Comparison of ENCODE assay signal across 25 mouse cellular contexts in genomic region chr2:58783526-58783925, GRCm38 (mm10).
DNase-seq lines count a peak whose midpoint lies in the region; ATAC-seq lines count a peak whose summit lies in the region.
"Had no signal": no experiment of that assay in that cellular context is flagged by ENCODE, and none has a peak within 500 bp of the region (broad histone marks: within the 10 kb centered on the region; RNA-seq: fewer than 3 reads in every experiment).

No protein-coding gene starts in this region.

- peak; percentile 88 for ATAC-seq in cerebellum, adult (ENCODE audit: insufficient number of reproducible peaks, low FRiP score, low TSS enrichment)
- ATAC-seq in midbrain, embryonic 11.5 days (ENCODE audit: low FRiP score) = no peak
- ATAC-seq: activated CD4-positive, CD25-positive, alpha-beta regulatory T cell, adult 4 months; forebrain, embryonic 13.5 days; intestine, postnatal 0 days; lung, postnatal 0 days had no signal

- WGBS in midbrain, embryonic 11.5 days = 81% methylated on average over 1 of the region's 1 CpGs
- WGBS in midbrain, embryonic 10.5 days = 83% methylated on average over 1 of the region's 1 CpGs

- no peak overlapping the region for H3K4me2 ChIP-seq in midbrain, embryonic 11.5 days
- H3K4me2 ChIP-seq: embryonic facial prominence, embryonic 15.5 days; forebrain, embryonic 13.5 days; heart, embryonic 12.5 days; hindbrain, embryonic 13.5 days had no signal

- no peaks in the 10 kb centered on the region for H3K9me3 ChIP-seq in midbrain, embryonic 11.5 days (ENCODE audit: control insufficient read depth, low read length)
- no peaks in the 10 kb centered on the region for H3K9me3 ChIP-seq in midbrain, embryonic 10.5 days (replicated peaks)
- H3K9me3 ChIP-seq: embryonic facial prominence, embryonic 10.5 days; embryonic facial prominence, embryonic 15.5 days; forebrain, embryonic 13.5 days; heart, embryonic 12.5 days; hindbrain, embryonic 13.5 days had no signal

- H3K27me3 ChIP-seq in midbrain, embryonic 11.5 days (ENCODE audit: control insufficient read depth, insufficient read depth, low read length) = no peaks in the 10 kb centered on the region
- no peaks in the 10 kb centered on the region for H3K27me3 ChIP-seq in midbrain, embryonic 10.5 days (ENCODE audit: low read depth, poor library complexity, severe bottlenecking)
- H3K27me3 ChIP-seq: CH12.LX; embryonic facial prominence, embryonic 15.5 days; forebrain, embryonic 13.5 days; heart, embryonic 12.5 days; hindbrain, embryonic 13.5 days had no signal

- H3K9ac ChIP-seq in midbrain, embryonic 11.5 days (ENCODE audit: low read length) = no peak overlapping the region
- H3K9ac ChIP-seq: embryonic facial prominence, embryonic 15.5 days; forebrain, embryonic 13.5 days; heart, embryonic 12.5 days; hindbrain, embryonic 13.5 days had no signal

- no peak for DNase-seq in cerebellum, postnatal 4 days (ENCODE audit: low spot score in 2 of 2)
- DNase-seq in midbrain, embryonic 11.5 days (ENCODE audit: low spot score, missing footprints) = peak; percentile 26
- no peak for DNase-seq in midbrain, embryonic 10.5 days (ENCODE audit: low spot score)
- DNase-seq in cerebellum, adult 8-10 months = peak; percentile 78
- DNase-seq in cerebellum, postnatal 25 days = peak; percentile 72 to 81
- no peak for DNase-seq in urinary bladder, adult 18-20 months (ENCODE audit: low spot score in 2 of 2)
- DNase-seq in heart, adult 9 months (ENCODE audit: low spot score in 2 of 2) = no peak
- DNase-seq: adrenal gland, adult 2 months; gastrocnemius, postnatal 25 days; heart, adult 11 months; heart, postnatal 4 days; kidney, adult 9 months; kidney, postnatal 10 days; layer of hippocampus, adult 9-11 months; liver had no signal

- no peaks in the 10 kb centered on the region; the same call in 1 of the 2 replicates for H3K4me1 ChIP-seq in midbrain, embryonic 11.5 days (ENCODE audit: control insufficient read depth, insufficient read depth, low read length)
- peaks cover 10% of the 10 kb centered on the region for H3K4me1 ChIP-seq in midbrain, embryonic 10.5 days
- H3K4me1 ChIP-seq: hindbrain, embryonic 13.5 days had no signal

- no peak overlapping the region for H3K27ac ChIP-seq in midbrain, embryonic 11.5 days (ENCODE audit: low read depth, low read length)
- no peak overlapping the region for H3K27ac ChIP-seq in midbrain, embryonic 10.5 days (replicated peaks)
- H3K27ac ChIP-seq: embryonic facial prominence, embryonic 10.5 days; embryonic facial prominence, embryonic 15.5 days; forebrain, embryonic 13.5 days; hindbrain, embryonic 13.5 days had no signal

- no peak overlapping the region for H3K4me3 ChIP-seq in midbrain, embryonic 11.5 days (ENCODE audit: low read depth, low read length)
- no peak overlapping the region for H3K4me3 ChIP-seq in midbrain, embryonic 10.5 days
- H3K4me3 ChIP-seq: embryonic facial prominence, embryonic 10.5 days; embryonic facial prominence, embryonic 15.5 days; forebrain, embryonic 13.5 days; heart, embryonic 12.5 days; hindbrain, embryonic 13.5 days had no signal

- H3K36me3 ChIP-seq in midbrain, embryonic 11.5 days (ENCODE audit: control insufficient read depth, insufficient read depth, low read length) = no peaks in the 10 kb centered on the region
- no peaks in the 10 kb centered on the region for H3K36me3 ChIP-seq in midbrain, embryonic 10.5 days
- H3K36me3 ChIP-seq: embryonic facial prominence, embryonic 10.5 days; embryonic facial prominence, embryonic 15.5 days; heart, embryonic 12.5 days; hindbrain, embryonic 13.5 days had no signal

Comparison
In these comparisons a context has a peak if more than half of its experiments do, and no peak if none do; other contexts are left out.
1. DNase-seq: peak in midbrain, embryonic 11.5 days (single experiment), cerebellum, adult 8-10 months (single experiment) and cerebellum, postnatal 25 days (2 of 2); none in cerebellum, postnatal 4 days (0 of 2), midbrain, embryonic 10.5 days (single experiment), urinary bladder, adult 18-20 months (0 of 2) and heart, adult 9 months (0 of 2).